Mouse (Mus musculus) E14TG2a.4 (cell line): Measurements from ENCODE around the gene Adgrg1.

Experiments
- CTCF ChIP-seq: conservative IDR thresholded peaks from 2 replicates; pipeline ENCODE4 v1.5.1; 2014; ENCODE audit warnings: low read length
- POU5F1 ChIP-seq: IDR thresholded peaks from 2 replicates; pipeline ENCODE4 v1.6.1; 2014; ENCODE audit warnings: low read length, borderline replicate concordance

- no peak for TF ChIP-seq CTCF
- TF ChIP-seq POU5F1, result no peak
Measured at GRCm38 (mm10) chr8:94988619-94989018, 14.1 kb downstream of the Adgrg1 start.
